Mouse (Mus musculus) liver, adult 2 months (tissue): ENCODE measurements around the gene Gas2l1.

Experiments used
- CTCF ChIP-seq: fragments of 200-500 bp; IDR thresholded peaks from 2 replicates; pipeline ENCODE4 v1.5.1; 2011; ENCODE audit warnings: low read depth, low read length, control low read depth
- POLR2A ChIP-seq: fragments of 200-500 bp; IDR thresholded peaks from 2 replicates; pipeline ENCODE4 v1.6.1; 2011; ENCODE audit warnings: low read length, control low read depth; ENCODE audit not compliant: insufficient read depth; ENCODE audit errors: extremely low read depth

GRCm38 (mm10) chr11:5016286-5016685 is 48.8 kb downstream of the Gas2l1 start:
- TF ChIP-seq POLR2A (no peak), CTCF (no peak)
